Comparison of ENCODE assay signal across 8 mouse cellular contexts in genomic region chr14:75197027-75197426, GRCm38 (mm10). TPM values are rescaled to one million over a fixed set of nuclear protein-coding genes. Genes with fewer than 3 reads are reported as not detected.
DNase-seq lines count a peak whose midpoint lies in the region; ATAC-seq and TF ChIP-seq lines count a peak whose summit lies in the region.

No protein-coding gene starts in this region.

- H3K4me1 ChIP-seq in liver, embryonic 12.5 days: peaks cover 17% of the 10 kb centered on the region
- no peaks in the 10 kb centered on the region for H3K4me1 ChIP-seq in limb, embryonic 14.5 days (ENCODE audit: control insufficient read depth, insufficient read depth, low read length)

- DNase-seq in liver (peak; percentile 80), Patski (ENCODE audit: low read depth, low spot score) (no peak)
- peak; percentile 78 to 81 for DNase-seq in cerebellum, postnatal 14 days
- peak; percentile 64 for DNase-seq in hindlimb bud, embryonic 11.5 days (ENCODE audit: extremely low spot score, low read depth, low spot score)
- DNase-seq in limb, embryonic 14.5 days (ENCODE audit: low spot score): peak; percentile 72
- peak; percentile 56 to 80 for DNase-seq in right cerebral cortex, postnatal 10 days (ENCODE audit: low spot score in 2 of 2)
- no peak for DNase-seq in ovary, adult 18-20 months (ENCODE audit: low spot score)

- H3K4me2 ChIP-seq in liver, embryonic 12.5 days: no peak overlapping the region
- no peak overlapping the region for H3K4me2 ChIP-seq in limb, embryonic 14.5 days (replicated peaks; ENCODE audit: low read depth, low read length, severe bottlenecking)

- 37% methylated on average over 5 of the region's 5 CpGs for WGBS in liver, embryonic 12.5 days (ENCODE audit: insufficient replicate concordance)
- 43% methylated on average over 5 of the region's 5 CpGs for WGBS in limb, embryonic 14.5 days

- ATAC-seq in liver, embryonic 12.5 days: no peak
- no peak for ATAC-seq in Patski
- ATAC-seq in limb, embryonic 14.5 days (ENCODE audit: low FRiP score, low read depth): no peak

- in situ Hi-C loops in Patski (cut with MboI; ENCODE audit: low pct_unique_long_range_greater_than_20kb): loop anchor here (10.0 kb wide), 2 partner anchors 528 to 568 kb away; no protein-coding TSS in a partner anchor

- no peak for TF ChIP-seq POLR2A in limb, embryonic 14.5 days (IDR thresholded peaks at IDR 0.05; ENCODE audit: borderline replicate concordance, extremely low read depth, insufficient read depth, insufficient read length)

- H3K9ac ChIP-seq in liver, embryonic 12.5 days: no peak overlapping the region
- no peak overlapping the region for H3K9ac ChIP-seq in limb, embryonic 14.5 days (ENCODE audit: low read depth, low read length, severe bottlenecking)

- H3K27ac ChIP-seq in liver, embryonic 12.5 days: no peak overlapping the region
- H3K27ac ChIP-seq in limb, embryonic 14.5 days (replicated peaks; ENCODE audit: low read depth, low read length): no peak overlapping the region

- no peaks in the 10 kb centered on the region for H3K9me3 ChIP-seq in liver, embryonic 12.5 days (replicated peaks)
- H3K9me3 ChIP-seq in limb, embryonic 14.5 days (ENCODE audit: control insufficient read depth, low read length): no peaks in the 10 kb centered on the region

- POLR2A ChIA-PET in Patski (lab: Charles Lee): no interaction called here

- CTCF ChIA-PET in Patski (lab: Charles Lee): interaction anchor here (1.1 to 1.2 kb wide), 2 partner anchors 10 to 17 kb away, joined by 3 to 4 read pairs; no protein-coding TSS in a partner anchor

- peaks cover 12% of the 10 kb centered on the region for H3K36me3 ChIP-seq in liver, embryonic 12.5 days
- H3K36me3 ChIP-seq in limb, embryonic 14.5 days (ENCODE audit: control insufficient read depth, insufficient read depth, low read length): no peaks in the 10 kb centered on the region

- peak; percentile 78 for TF ChIP-seq CTCF in Patski (IDR thresholded peaks at IDR 0.05)

- H3K27me3 ChIP-seq in liver, embryonic 12.5 days (replicated peaks): no peaks in the 10 kb centered on the region
- no peaks in the 10 kb centered on the region for H3K27me3 ChIP-seq in Patski
- no peaks in the 10 kb centered on the region for H3K27me3 ChIP-seq in limb, embryonic 14.5 days (ENCODE audit: control insufficient read depth, insufficient read depth, low read length)

- no peak overlapping the region for H3K4me3 ChIP-seq in liver, embryonic 12.5 days
- no peak overlapping the region for H3K4me3 ChIP-seq in limb, embryonic 14.5 days (replicated peaks; ENCODE audit: low read length)

RNA-seq across cellular contexts. Expression of gene Cpb2, which starts 45.1 kb away (rescaled TPM):
- polyA plus RNA-seq in liver, embryonic 12.5 days (2016; fragmentation: Nextera tagmentation; extraction: Ambion mirVana): 50.0 and 50.6 TPM in 2 replicates
- polyA plus RNA-seq in Patski (2021): not detected
- polyA plus RNA-seq in limb, embryonic 14.5 days (2012; rRNA removed): not detected in 2 replicates
- not detected in 2 replicates for polyA plus RNA-seq in limb, embryonic 14.5 days (2014; fragmentation: Nextera tagmentation; extraction: Ambion mirVana)

Comparison
In these comparisons a context has a peak if more than half of its experiments do, and no peak if none do; other contexts are left out.
1. DNase-seq: peak in liver (single experiment), cerebellum, postnatal 14 days (2 of 2), hindlimb bud, embryonic 11.5 days (single experiment), limb, embryonic 14.5 days (single experiment) and right cerebral cortex, postnatal 10 days (2 of 2); none in Patski (single experiment) and ovary, adult 18-20 months (single experiment).
2. RNA of gene Cpb2, which starts 45.1 kb away (polyA plus RNA-seq): 50.0 to 50.6 TPM in liver, embryonic 12.5 days; not detected in Patski (single experiment) and not detected in limb, embryonic 14.5 days; every median in the first group is over 10 times any median in the second.